Mouse (Mus musculus) midbrain, postnatal 0 days (tissue): ENCODE measurements around the gene Zbtb11. TPM values are rescaled to one million over a fixed set of nuclear protein-coding genes. Genes with fewer than 3 reads are reported as not detected.
A peak's percentile ranks its signal among the peaks of the same experiment; 100 is the strongest.

Experiments used
- ATAC-seq: fragments of 200-750 bp; cut with Nextera tagmentation; 2 replicates; pipeline ENCODE4 v1.8.0; 2017; ENCODE audit warnings: moderate number of reproducible peaks, mild to moderate bottlenecking, moderate TSS enrichment, moderate library complexity; ENCODE audit not compliant: low FRiP score
- DNase-seq: peaks from one replicate; pipeline ENCODE4 v3.0.0-alpha.2; 2015; ENCODE audit warnings: low spot score
- H3K27ac ChIP-seq: fragments of 300-500 bp; sonication (generic); 2 replicates; pipeline ENCODE4 v1.5.1; 2014; ENCODE audit warnings: low read depth, mild to moderate bottlenecking, low read length, mixed read lengths
- H3K27me3 ChIP-seq: fragments of 300-500 bp; sonication (generic); 2 replicates; pipeline ENCODE4 v1.6.1; 2014; ENCODE audit warnings: low read length, control low read depth, mixed read lengths; ENCODE audit not compliant: insufficient read depth
- H3K36me3 ChIP-seq: fragments of 300-500 bp; sonication (generic); 2 replicates; pipeline ENCODE4 v1.6.1; 2014; ENCODE audit warnings: low read length, control low read depth, mixed read lengths; ENCODE audit not compliant: insufficient read depth
- H3K4me1 ChIP-seq: fragments of 300-500 bp; sonication (generic); 2 replicates; pipeline ENCODE4 v1.6.1; 2014; ENCODE audit warnings: mild to moderate bottlenecking, control low read depth, antibody characterized with exemption, low read length, mixed read lengths; ENCODE audit not compliant: insufficient read depth
- H3K4me2 ChIP-seq: fragments of 300-500 bp; sonication (generic); 2 replicates; pipeline ENCODE4 v1.6.1; 2014; ENCODE audit warnings: low read depth, mild to moderate bottlenecking, low read length, mixed read lengths; ENCODE audit not compliant: poor library complexity, severe bottlenecking
- H3K4me3 ChIP-seq: fragments of 300-500 bp; sonication (generic); 2 replicates; pipeline ENCODE4 v1.5.1; 2014; ENCODE audit warnings: low read depth, mild to moderate bottlenecking, low read length, moderate library complexity
- H3K9ac ChIP-seq: fragments of 300-500 bp; sonication (generic); replicated peaks from 2 replicates; pipeline ENCODE4 v1.6.1; 2014; ENCODE audit warnings: mild to moderate bottlenecking, low read length, moderate library complexity, mixed read lengths; ENCODE audit not compliant: poor library complexity, severe bottlenecking
- H3K9me3 ChIP-seq: fragments of 300-500 bp; sonication (generic); 2 replicates; pipeline ENCODE4 v1.6.1; 2016; ENCODE audit warnings: low read length, control low read depth
- CTCF ChIP-seq: IDR thresholded peaks from 2 replicates; pipeline ENCODE4 v1.5.1; 2016; ENCODE audit warnings: antibody characterized with exemption, mild to moderate bottlenecking
- WGBS: fragments of 180-500 bp; shearing (Covaris S2); extraction: QIAGEN DNeasy Blood & Tissue Kit; methylation state at CpG from one replicate; pipeline ENCODE4 v1.1.7; 2014; 5-methylcytosine and 5-hydroxymethylcytosine counted together
- polyA plus RNA-seq: library from polyadenylated mRNA; unstranded; fragments of >200 nt; fragmentation: Nextera tagmentation; extraction: Ambion mirVana; gene quantifications from 2 replicates; pipeline ENCODE4 v1.2.1, GENCODE M21; 2015
- total RNA-seq: library from RNA; depleted of rRNA; stranded (reverse); fragments of >200 nt; gene quantifications from 2 replicates; pipeline ENCODE4 v1.2.3, GENCODE M21; 2014

Zbtb11 gene
- total and polyA plus RNA-seq, 2 experiments from 2014 or later = 18.5 to 19.3 TPM

- Histone ChIP-seq H3K27ac (no peak overlapping the region), H3K9ac (no peak overlapping the region), H3K4me2 (no peak overlapping the region), H3K4me1 (no peaks in the 10 kb centered on the region), H3K36me3 (peaks cover 21% of the 10 kb centered on the region), H3K9me3 (no peaks in the 10 kb centered on the region), H3K27me3 (no peaks in the 10 kb centered on the region), H3K4me3 (no peak overlapping the region)
- 95% methylated on average over 11 of the region's 11 CpGs for WGBS
- DNase-seq = no peak
- TF ChIP-seq CTCF = no peak
- no peak for ATAC-seq
Measured at GRCm38 (mm10) chr16:56006798-56007197, 33.1 kb downstream of the Zbtb11 start.

- WGBS = 93% methylated on average over 1 of the region's 1 CpGs
- Histone ChIP-seq H3K4me1 (no peaks in the 10 kb centered on the region), H3K4me3 (no peak overlapping the region), H3K36me3 (peaks cover 24% of the 10 kb centered on the region), H3K9me3 (no peaks in the 10 kb centered on the region), H3K4me2 (no peak overlapping the region), H3K9ac (no peak overlapping the region), H3K27me3 (no peaks in the 10 kb centered on the region), H3K27ac (no peak overlapping the region)
- no peak for TF ChIP-seq CTCF
- ATAC-seq = no peak
- no peak for DNase-seq
Measured at GRCm38 (mm10) chr16:56008862-56009261, 35.2 kb downstream of the Zbtb11 start.

GRCm38 (mm10) chr16:56012789-56013743, 39.4 kb downstream of the Zbtb11 start:
- peak; percentile 29 for TF ChIP-seq CTCF
- peak; percentile 27; the same call in 1 of the 2 replicates for ATAC-seq
- Histone ChIP-seq H3K9ac (no peak overlapping the region), H3K27ac (no peak overlapping the region), H3K4me2 (no peak overlapping the region), H3K4me1 (no peaks in the 10 kb centered on the region), H3K4me3 (no peak overlapping the region), H3K27me3 (no peaks in the 10 kb centered on the region), H3K9me3 (no peaks in the 10 kb centered on the region), H3K36me3 (peaks cover 15% of the 10 kb centered on the region)
- 89% methylated on average over 10 of the region's 10 CpGs for WGBS
- no peak for DNase-seq

DNA sequence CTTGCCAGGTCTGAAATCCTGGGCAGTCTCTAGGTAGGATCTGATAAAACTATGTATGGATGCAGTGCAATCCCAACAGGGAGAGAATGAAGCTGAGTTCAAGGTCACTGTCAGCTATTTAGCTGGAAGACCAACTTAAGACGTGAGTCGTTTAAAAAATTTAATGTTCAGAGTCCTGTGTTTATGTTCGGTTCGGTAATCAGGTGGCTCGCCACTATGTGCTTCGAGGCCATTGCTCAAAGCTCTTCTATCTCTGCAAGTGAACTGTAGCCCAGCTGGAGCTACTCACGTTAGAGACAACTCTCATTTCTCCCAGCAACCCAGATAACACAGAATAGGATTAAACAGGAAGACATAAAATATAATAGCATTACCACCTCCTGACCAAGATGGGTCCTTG, 40.4 kb downstream of the Zbtb11 start:
- no peaks in the 10 kb centered on the region for H3K9me3 ChIP-seq
- H3K4me1 ChIP-seq = no peaks in the 10 kb centered on the region
- H3K27ac ChIP-seq = no peak overlapping the region
- peaks cover 20% of the 10 kb centered on the region for H3K36me3 ChIP-seq
- DNase-seq (no peak), ATAC-seq (no peak)
- 84% methylated on average over 7 of the region's 7 CpGs for WGBS
- H3K4me3 ChIP-seq = no peak overlapping the region
- no peaks in the 10 kb centered on the region for H3K27me3 ChIP-seq
- no peak overlapping the region for H3K4me2 ChIP-seq
- no peak for TF ChIP-seq CTCF
- H3K9ac ChIP-seq = no peak overlapping the region

GRCm38 (mm10) chr16:56019660-56020059, 46.0 kb downstream of the Zbtb11 start:
- no peak overlapping the region for H3K4me3 ChIP-seq
- no peak overlapping the region for H3K9ac ChIP-seq
- no peaks in the 10 kb centered on the region for H3K4me1 ChIP-seq
- TF ChIP-seq CTCF = no peak
- H3K4me2 ChIP-seq = no peak overlapping the region
- no peaks in the 10 kb centered on the region for H3K27me3 ChIP-seq
- H3K27ac ChIP-seq = no peak overlapping the region
- ATAC-seq (no peak), DNase-seq (no peak)
- WGBS = 99% methylated on average over 7 of the region's 7 CpGs
- H3K36me3 ChIP-seq = peaks cover 27% of the 10 kb centered on the region
- H3K9me3 ChIP-seq = no peaks in the 10 kb centered on the region
